Mouse (Mus musculus): ENCODE results near the gene Usp35.

DNA sequence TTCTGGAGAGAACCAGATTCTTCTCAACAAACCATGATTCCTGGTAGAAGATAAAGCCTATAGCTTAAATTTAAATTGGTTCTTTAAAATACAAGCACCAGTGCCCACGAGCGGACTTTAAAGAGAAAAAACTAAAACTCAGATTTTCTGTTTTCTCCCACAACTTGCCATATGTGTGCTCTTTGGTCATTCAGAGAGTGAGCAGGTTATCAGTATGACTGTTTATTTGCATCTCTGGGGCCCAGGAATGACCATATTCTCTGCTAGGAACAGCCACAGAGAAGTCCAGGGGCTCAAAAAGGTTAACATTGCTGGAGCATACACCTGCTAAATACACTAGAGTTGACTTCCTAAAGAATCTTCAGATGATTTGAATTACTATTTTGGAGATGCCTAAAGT lies 33.5 kb downstream of the Usp35 start:
- TF ChIP-seq CTCF (IDR thresholded peaks at IDR 0.05; ENCODE audit: borderline replicate concordance, insufficient read depth, low read depth, low read length) = no peak
- no peak for TF ChIP-seq POLR2A (IDR thresholded peaks at IDR 0.05; ENCODE audit: borderline replicate concordance, insufficient read depth, low read length)

Measured in cerebellum, adult 2 months (tissue).